In genomic region chr5:137756882-137757661, GRCm38 (mm10) we compare ENCODE assay signal across 8 mouse cellular contexts. TPM values are rescaled to one million over a fixed set of nuclear protein-coding genes. Genes with fewer than 3 reads are reported as not detected.
DNase-seq lines count a peak whose midpoint lies in the region; ATAC-seq and TF ChIP-seq lines count a peak whose summit lies in the region.

No protein-coding gene starts in this region.

- peak; percentile 80 for DNase-seq in CH12.LX (ENCODE audit: extremely low read depth)
- DNase-seq in c-Kit-positive CD71-positive TER-119-negative erythroid progenitor cells, embryonic 14.5 days (ENCODE audit: low read depth), result peak; percentile 81
- peak; percentile 89 for DNase-seq in kidney, postnatal 14 days
- DNase-seq in liver, embryonic 13.5 days, result peak; percentile 71
- DNase-seq in neural tube, embryonic 11.5 days (ENCODE audit: low spot score), result peak; percentile 86
- peak; percentile 89 for DNase-seq in stomach, postnatal 0 days (ENCODE audit: low spot score)

- H3K4me1 ChIP-seq in CH12.LX (ENCODE audit: control insufficient read depth in 1 of 2, insufficient read depth in 2 of 2), result peaks cover 3 to 29% of the 10 kb centered on the region in 2 experiments; a peak in 3 of 4 replicates
- H3K4me1 ChIP-seq in forebrain, embryonic 13.5 days, result peaks cover 53% of the 10 kb centered on the region
- H3K4me1 ChIP-seq in heart, embryonic 16.5 days (ENCODE audit: control insufficient read depth, insufficient read depth, low read length), result peaks cover 47% of the 10 kb centered on the region
- peaks cover 25% of the 10 kb centered on the region for H3K4me1 ChIP-seq in liver, embryonic 13.5 days (replicated peaks)
- no peaks in the 10 kb centered on the region for H3K4me1 ChIP-seq in neural tube, embryonic 11.5 days (ENCODE audit: control insufficient read depth, insufficient read depth, low read length)
- 0 out of 2 replicates have a peak, but pooled peaks cover 2% of the 10 kb centered on the region for H3K4me1 ChIP-seq in stomach, postnatal 0 days (replicated peaks; ENCODE audit: control insufficient read depth, insufficient read depth)

- H3K4me2 ChIP-seq in CH12.LX (ENCODE audit: insufficient read depth, low read depth, poor library complexity, severe bottlenecking), result no peak overlapping the region
- H3K4me2 ChIP-seq in forebrain, embryonic 13.5 days, result no peak overlapping the region
- no peak overlapping the region for H3K4me2 ChIP-seq in heart, embryonic 16.5 days (ENCODE audit: low read depth, low read length)
- H3K4me2 ChIP-seq in liver, embryonic 13.5 days, result no peak overlapping the region
- H3K4me2 ChIP-seq in neural tube, embryonic 11.5 days (ENCODE audit: low read depth), result no peak overlapping the region
- no peak overlapping the region for H3K4me2 ChIP-seq in stomach, postnatal 0 days (replicated peaks; ENCODE audit: low read depth)

- H3K4me3 ChIP-seq in CH12.LX (replicated peaks in 1 of 3; ENCODE audit: low read depth in 2 of 3, low read length in 2 of 3, poor library complexity in 1 of 3), result no peak overlapping the region
- no peak overlapping the region for H3K4me3 ChIP-seq in forebrain, embryonic 13.5 days
- H3K4me3 ChIP-seq in heart, embryonic 16.5 days (ENCODE audit: low read length), result no peak overlapping the region
- H3K4me3 ChIP-seq in liver, embryonic 13.5 days (replicated peaks), result no peak overlapping the region
- H3K4me3 ChIP-seq in neural tube, embryonic 11.5 days (ENCODE audit: low read depth, low read length), result no peak overlapping the region
- H3K4me3 ChIP-seq in stomach, postnatal 0 days (ENCODE audit: low read depth, low read length), result no peak overlapping the region

- no peaks in the 10 kb centered on the region for H3K9me3 ChIP-seq in CH12.LX (replicated peaks; ENCODE audit: low read length)
- no peaks in the 10 kb centered on the region for H3K9me3 ChIP-seq in forebrain, embryonic 13.5 days (replicated peaks)
- no peaks in the 10 kb centered on the region for H3K9me3 ChIP-seq in heart, embryonic 16.5 days (replicated peaks; ENCODE audit: control insufficient read depth, low read length)
- no peaks in the 10 kb centered on the region for H3K9me3 ChIP-seq in liver, embryonic 13.5 days (replicated peaks)
- no peaks in the 10 kb centered on the region for H3K9me3 ChIP-seq in neural tube, embryonic 11.5 days (ENCODE audit: control insufficient read depth, low read length)
- no peaks in the 10 kb centered on the region for H3K9me3 ChIP-seq in stomach, postnatal 0 days (ENCODE audit: control insufficient read depth, low read length)

- H3K36me3 ChIP-seq in CH12.LX (replicated peaks in 1 of 2; ENCODE audit: control insufficient read depth in 1 of 2, insufficient read depth in 1 of 2, low read length in 1 of 2), result peaks cover 62 to 83% of the 10 kb centered on the region in 2 experiments
- H3K36me3 ChIP-seq in forebrain, embryonic 13.5 days (ENCODE audit: poor library complexity, severe bottlenecking), result peaks cover 52% of the 10 kb centered on the region
- H3K36me3 ChIP-seq in heart, embryonic 16.5 days (ENCODE audit: control insufficient read depth, insufficient read depth), result peaks cover 21% of the 10 kb centered on the region
- peaks cover 73% of the 10 kb centered on the region for H3K36me3 ChIP-seq in liver, embryonic 13.5 days
- no peaks in the 10 kb centered on the region for H3K36me3 ChIP-seq in neural tube, embryonic 11.5 days (ENCODE audit: control insufficient read depth, insufficient read depth, low read length)
- H3K36me3 ChIP-seq in stomach, postnatal 0 days (ENCODE audit: control insufficient read depth, insufficient read depth, low read length), result peaks cover 27% of the 10 kb centered on the region

- ATAC-seq in forebrain, embryonic 13.5 days, result peak; percentile 64
- ATAC-seq in heart, embryonic 16.5 days (replicated peaks; ENCODE audit: extremely low read depth, insufficient read depth, low FRiP score), result peak; percentile 55; the same call in 1 of the 2 replicates
- ATAC-seq in liver, embryonic 13.5 days (ENCODE audit: low read depth), result peak; percentile 41; the same call in 1 of the 2 replicates
- ATAC-seq in neural tube, embryonic 11.5 days (ENCODE audit: insufficient read depth, low FRiP score, low TSS enrichment), result peak; percentile 53; the same call in 1 of the 2 replicates
- ATAC-seq in stomach, postnatal 0 days (ENCODE audit: low FRiP score, low TSS enrichment), result peak; percentile 45

- TF ChIP-seq POLR2A in CH12.LX (IDR thresholded peaks at IDR 0.05; ENCODE audit: low read depth, low read length), result no peak

- H3K9ac ChIP-seq in CH12.LX (ENCODE audit: insufficient read depth, low read depth), result no peak overlapping the region
- H3K9ac ChIP-seq in forebrain, embryonic 13.5 days, result peak overlapping the region; percentile 21; the same call in 1 of the 2 replicates
- no peak overlapping the region for H3K9ac ChIP-seq in heart, embryonic 16.5 days (ENCODE audit: low read length)
- no peak overlapping the region for H3K9ac ChIP-seq in liver, embryonic 13.5 days
- no peak overlapping the region for H3K9ac ChIP-seq in neural tube, embryonic 11.5 days (ENCODE audit: low read length)
- H3K9ac ChIP-seq in stomach, postnatal 0 days (ENCODE audit: low read length), result no peak overlapping the region

- 44% methylated on average over 10 of the region's 10 CpGs for WGBS in forebrain, embryonic 13.5 days
- WGBS in heart, embryonic 16.5 days, result 28% methylated on average over 10 of the region's 10 CpGs
- 52% methylated on average over 10 of the region's 10 CpGs for WGBS in liver, embryonic 13.5 days (ENCODE audit: insufficient replicate concordance)
- 49% methylated on average over 10 of the region's 10 CpGs for WGBS in neural tube, embryonic 11.5 days
- WGBS in stomach, postnatal 0 days, result 48% methylated on average over 10 of the region's 10 CpGs

- H3K27ac ChIP-seq in CH12.LX (ENCODE audit: insufficient read depth, low read depth), result no peak overlapping the region
- H3K27ac ChIP-seq in forebrain, embryonic 13.5 days, result peak overlapping the region; percentile 62
- peak overlapping the region; percentile 61 for H3K27ac ChIP-seq in heart, embryonic 16.5 days (ENCODE audit: low read length)
- no peak overlapping the region for H3K27ac ChIP-seq in liver, embryonic 13.5 days
- H3K27ac ChIP-seq in neural tube, embryonic 11.5 days (ENCODE audit: low read depth, low read length), result no peak overlapping the region
- no peak overlapping the region for H3K27ac ChIP-seq in stomach, postnatal 0 days (replicated peaks)

- in situ Hi-C loops in CH12.LX (cut with MboI; ENCODE audit: low pct_ligation_motif_present, low pct_unique_long_range_greater_than_20kb, low sequenced_read_pairs), result loop anchor here (25.0 kb wide), 1 partner anchor 245 kb away; the partner anchor contains the start of genes Gigyf1 and Pop7

- H3K27me3 ChIP-seq in CH12.LX (replicated peaks), result no peaks in the 10 kb centered on the region
- H3K27me3 ChIP-seq in forebrain, embryonic 13.5 days, result no peaks in the 10 kb centered on the region
- H3K27me3 ChIP-seq in heart, embryonic 16.5 days (ENCODE audit: control insufficient read depth, insufficient read depth, low read length), result no peaks in the 10 kb centered on the region
- H3K27me3 ChIP-seq in liver, embryonic 13.5 days, result no peaks in the 10 kb centered on the region
- H3K27me3 ChIP-seq in neural tube, embryonic 11.5 days (ENCODE audit: control insufficient read depth, insufficient read depth, low read length), result no peaks in the 10 kb centered on the region
- H3K27me3 ChIP-seq in stomach, postnatal 0 days (ENCODE audit: control insufficient read depth, insufficient read depth, low read length), result no peaks in the 10 kb centered on the region

- 0 out of 2 replicates have a peak, but pooled peaks cover 1% of the 10 kb centered on the region for H3K79me2 ChIP-seq in CH12.LX (replicated peaks; ENCODE audit: control insufficient read depth, extremely low read depth, insufficient read depth, poor library complexity, severe bottlenecking)

- peak; percentile 95 to 96 for TF ChIP-seq CTCF in CH12.LX (conservative IDR thresholded peaks at IDR 0.05 in 1 of 2, IDR thresholded peaks at IDR 0.05 in 1 of 2; ENCODE audit: low read depth in 2 of 2, low read length in 2 of 2)
- peak; percentile 95 for TF ChIP-seq CTCF in stomach, postnatal 0 days (IDR thresholded peaks at IDR 0.05; ENCODE audit: low read depth)

- dilution Hi-C loops in CH12.LX (cut with MboI; ENCODE audit: extremely low pct_ligation_motif_present, extremely low pct_unique_long_range_greater_than_20kb, low sequenced_read_pairs), result no loop called here

- peak; percentile 97 for TF ChIP-seq RAD21 in CH12.LX (IDR thresholded peaks at IDR 0.05; ENCODE audit: low read depth, low read length)

- TF ChIP-seq EP300 in CH12.LX (IDR thresholded peaks at IDR 0.05; ENCODE audit: low read length), result no peak
- no peak for TF ChIP-seq EP300 in stomach, postnatal 0 days (optimal IDR thresholded peaks at IDR 0.05)

RNA-seq across cellular contexts. Expression of gene Tsc22d4, which starts 11.5 kb away (rescaled TPM):
- total RNA-seq in CH12.LX (2012; rRNA removed) (32.0 and 39.9 TPM in 2 replicates), CH12.LX (2014; rRNA removed) (26.4 and 28.2 TPM in 2 replicates)
- 91.2 and 103 TPM in 2 replicates for polyA plus RNA-seq in CH12.LX (2012; ENCODE audit: insufficient read length, low read depth)
- polyA plus RNA-seq in forebrain, embryonic 13.5 days (2015; fragmentation: Nextera tagmentation; extraction: Ambion mirVana), result 64.3 and 71.0 TPM in 2 replicates
- 164 and 189 TPM in 2 replicates for polyA plus RNA-seq in heart, embryonic 16.5 days (2015; fragmentation: Nextera tagmentation; extraction: Ambion mirVana)
- polyA plus RNA-seq in liver, embryonic 13.5 days (2015; fragmentation: Nextera tagmentation; extraction: Ambion mirVana), result 66.8 and 69.1 TPM in 2 replicates
- polyA plus RNA-seq in neural tube, embryonic 11.5 days (2014; fragmentation: Nextera tagmentation; extraction: Ambion mirVana), result 73.9 and 75.6 TPM in 2 replicates
- 100 and 110 TPM in 2 replicates for polyA plus RNA-seq in stomach, postnatal 0 days (2015; fragmentation: Nextera tagmentation; extraction: Ambion mirVana)

RNA-seq across cellular contexts. Expression of gene Nyap1, which starts 15.7 kb away (rescaled TPM):
- total RNA-seq in CH12.LX (2012; rRNA removed) (0.67 and 1.4 TPM in 2 replicates), CH12.LX (2014; rRNA removed) (0.28 and 0.34 TPM in 2 replicates)
- polyA plus RNA-seq in CH12.LX (2012; ENCODE audit: insufficient read length, low read depth), result 0.35 and 0.43 TPM in 2 replicates
- polyA plus RNA-seq in forebrain, embryonic 13.5 days (2015; fragmentation: Nextera tagmentation; extraction: Ambion mirVana), result 25.0 and 26.5 TPM in 2 replicates
- polyA plus RNA-seq in heart, embryonic 16.5 days (2015; fragmentation: Nextera tagmentation; extraction: Ambion mirVana), result 1.6 and 1.9 TPM in 2 replicates
- 0.17 and 0.19 TPM in 2 replicates for polyA plus RNA-seq in liver, embryonic 13.5 days (2015; fragmentation: Nextera tagmentation; extraction: Ambion mirVana)
- 3.8 and 4.4 TPM in 2 replicates for polyA plus RNA-seq in neural tube, embryonic 11.5 days (2014; fragmentation: Nextera tagmentation; extraction: Ambion mirVana)
- 1.0 TPM in 2 replicates for polyA plus RNA-seq in stomach, postnatal 0 days (2015; fragmentation: Nextera tagmentation; extraction: Ambion mirVana)

RNA-seq across cellular contexts. Expression of gene Ppp1r35, which starts 21.6 kb away (rescaled TPM):
- total RNA-seq in CH12.LX (2012; rRNA removed) (31.6 and 34.6 TPM in 2 replicates), CH12.LX (2014; rRNA removed) (11.8 and 17.3 TPM in 2 replicates)
- polyA plus RNA-seq in CH12.LX (2012; ENCODE audit: insufficient read length, low read depth), result 23.3 and 24.1 TPM in 2 replicates
- polyA plus RNA-seq in forebrain, embryonic 13.5 days (2015; fragmentation: Nextera tagmentation; extraction: Ambion mirVana), result 38.3 and 45.0 TPM in 2 replicates
- polyA plus RNA-seq in heart, embryonic 16.5 days (2015; fragmentation: Nextera tagmentation; extraction: Ambion mirVana), result 20.5 and 22.6 TPM in 2 replicates
- polyA plus RNA-seq in liver, embryonic 13.5 days (2015; fragmentation: Nextera tagmentation; extraction: Ambion mirVana), result 17.8 and 20.1 TPM in 2 replicates
- polyA plus RNA-seq in neural tube, embryonic 11.5 days (2014; fragmentation: Nextera tagmentation; extraction: Ambion mirVana), result 71.1 and 71.2 TPM in 2 replicates
- polyA plus RNA-seq in stomach, postnatal 0 days (2015; fragmentation: Nextera tagmentation; extraction: Ambion mirVana), result 16.8 and 17.2 TPM in 2 replicates

RNA-seq across cellular contexts. Expression of gene Mepce, which starts 30.4 kb away (rescaled TPM):
- total RNA-seq in CH12.LX (2012; rRNA removed) (32.7 and 38.5 TPM in 2 replicates), CH12.LX (2014; rRNA removed) (31.1 and 37.3 TPM in 2 replicates)
- polyA plus RNA-seq in CH12.LX (2012; ENCODE audit: insufficient read length, low read depth), result 42.4 and 43.7 TPM in 2 replicates
- polyA plus RNA-seq in forebrain, embryonic 13.5 days (2015; fragmentation: Nextera tagmentation; extraction: Ambion mirVana), result 10.3 and 12.3 TPM in 2 replicates
- 5.6 and 5.7 TPM in 2 replicates for polyA plus RNA-seq in heart, embryonic 16.5 days (2015; fragmentation: Nextera tagmentation; extraction: Ambion mirVana)
- polyA plus RNA-seq in liver, embryonic 13.5 days (2015; fragmentation: Nextera tagmentation; extraction: Ambion mirVana), result 4.5 and 4.9 TPM in 2 replicates
- 10.0 and 10.7 TPM in 2 replicates for polyA plus RNA-seq in neural tube, embryonic 11.5 days (2014; fragmentation: Nextera tagmentation; extraction: Ambion mirVana)
- 5.8 and 6.8 TPM in 2 replicates for polyA plus RNA-seq in stomach, postnatal 0 days (2015; fragmentation: Nextera tagmentation; extraction: Ambion mirVana)

RNA-seq across cellular contexts. Expression of gene Zcwpw1, which starts 30.5 kb away (rescaled TPM):
- total RNA-seq in CH12.LX (2012; rRNA removed) (1.3 and 1.9 TPM in 2 replicates), CH12.LX (2014; rRNA removed) (2.3 and 3.0 TPM in 2 replicates)
- polyA plus RNA-seq in CH12.LX (2012; ENCODE audit: insufficient read length, low read depth), result 1.5 and 2.8 TPM in 2 replicates
- polyA plus RNA-seq in forebrain, embryonic 13.5 days (2015; fragmentation: Nextera tagmentation; extraction: Ambion mirVana), result 12.7 and 15.4 TPM in 2 replicates
- 9.6 and 9.9 TPM in 2 replicates for polyA plus RNA-seq in heart, embryonic 16.5 days (2015; fragmentation: Nextera tagmentation; extraction: Ambion mirVana)
- 3.5 and 4.8 TPM in 2 replicates for polyA plus RNA-seq in liver, embryonic 13.5 days (2015; fragmentation: Nextera tagmentation; extraction: Ambion mirVana)
- polyA plus RNA-seq in neural tube, embryonic 11.5 days (2014; fragmentation: Nextera tagmentation; extraction: Ambion mirVana), result 11.4 and 11.5 TPM in 2 replicates
- polyA plus RNA-seq in stomach, postnatal 0 days (2015; fragmentation: Nextera tagmentation; extraction: Ambion mirVana), result 2.6 and 2.7 TPM in 2 replicates

Comparison
In these comparisons a context has a peak if more than half of its experiments do, and no peak if none do; other contexts are left out.
1. H3K27ac ChIP-seq: peak in forebrain, embryonic 13.5 days (single experiment) and heart, embryonic 16.5 days (single experiment); none in CH12.LX (single experiment), liver, embryonic 13.5 days (single experiment), neural tube, embryonic 11.5 days (single experiment) and stomach, postnatal 0 days (single experiment).
2. Peak in every context shown above with its lines, with median percentiles within 50 percentile points of each other: DNase-seq and ATAC-seq.